Mouse (Mus musculus) neural tube, embryonic 10.5 days (tissue): ENCODE results near the gene Phyh.
"Not testable (repeated sequence)": the region's sequence is repeated elsewhere in the genome, so short reads cannot be mapped to it uniquely, and the experiment has no call there.

ENCODE experiments used
- DNase-seq: peaks from one replicate; pipeline ENCODE4 v3.0.0-alpha.2; 2017; ENCODE audit warnings: low spot score; ENCODE audit errors: extremely low spot score

Gene Phyh

DNA sequence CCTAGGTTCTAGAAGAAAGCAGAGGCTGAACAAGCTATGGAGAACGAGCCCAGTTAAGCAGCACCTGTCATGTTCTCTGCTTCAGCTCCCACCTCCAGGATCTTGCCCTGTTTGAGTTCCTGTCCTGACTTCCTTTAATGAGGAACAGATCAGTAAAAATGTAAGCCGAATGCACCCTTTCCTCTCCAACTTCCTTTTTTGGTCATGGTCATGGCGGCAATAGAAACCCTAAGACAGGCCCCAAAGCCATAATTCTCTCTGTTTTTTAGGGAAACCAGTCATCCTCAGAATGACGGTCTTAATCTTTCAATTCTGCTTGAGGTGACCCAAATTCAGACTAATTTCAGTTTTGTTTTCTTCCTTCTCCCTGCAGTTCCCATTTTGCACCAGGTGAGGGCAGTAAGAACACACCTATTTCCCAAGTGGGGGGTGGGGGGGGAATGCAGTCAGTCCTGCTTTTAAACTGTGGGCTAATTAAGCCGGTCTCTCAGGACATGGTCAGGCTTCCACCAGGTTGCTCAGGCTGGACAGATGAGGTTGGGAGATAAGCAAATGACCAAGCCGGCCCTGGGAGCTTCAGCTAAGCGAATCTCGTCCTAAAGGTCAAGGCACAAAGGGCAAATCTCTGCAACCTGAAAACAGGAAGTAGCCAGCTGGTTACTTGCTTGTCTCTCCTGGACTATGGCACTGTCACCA is 1.3 kb upstream of the Phyh start:
- DNase-seq: peak; percentile 67

DNA sequence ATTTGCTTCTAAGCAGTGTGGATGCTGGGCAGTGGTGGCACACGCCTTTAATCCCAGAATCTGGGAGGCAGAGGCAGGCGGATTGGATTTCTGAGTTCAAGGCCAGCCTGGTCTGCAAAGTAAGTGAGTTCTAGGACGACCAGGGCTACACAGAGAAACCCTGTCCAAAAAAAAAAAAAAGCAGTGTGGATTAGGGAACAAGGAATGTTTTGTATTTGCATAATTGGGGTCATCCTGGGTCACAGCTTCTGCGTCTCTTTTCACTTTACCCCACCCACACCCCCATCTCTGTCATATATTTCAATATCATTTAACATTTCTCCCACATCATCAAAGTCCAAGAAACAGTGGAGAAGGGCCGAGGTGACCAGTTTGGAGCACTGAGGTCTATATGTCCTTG is 2.2 kb downstream of the Phyh start:
- DNase-seq: no peak

DNA sequence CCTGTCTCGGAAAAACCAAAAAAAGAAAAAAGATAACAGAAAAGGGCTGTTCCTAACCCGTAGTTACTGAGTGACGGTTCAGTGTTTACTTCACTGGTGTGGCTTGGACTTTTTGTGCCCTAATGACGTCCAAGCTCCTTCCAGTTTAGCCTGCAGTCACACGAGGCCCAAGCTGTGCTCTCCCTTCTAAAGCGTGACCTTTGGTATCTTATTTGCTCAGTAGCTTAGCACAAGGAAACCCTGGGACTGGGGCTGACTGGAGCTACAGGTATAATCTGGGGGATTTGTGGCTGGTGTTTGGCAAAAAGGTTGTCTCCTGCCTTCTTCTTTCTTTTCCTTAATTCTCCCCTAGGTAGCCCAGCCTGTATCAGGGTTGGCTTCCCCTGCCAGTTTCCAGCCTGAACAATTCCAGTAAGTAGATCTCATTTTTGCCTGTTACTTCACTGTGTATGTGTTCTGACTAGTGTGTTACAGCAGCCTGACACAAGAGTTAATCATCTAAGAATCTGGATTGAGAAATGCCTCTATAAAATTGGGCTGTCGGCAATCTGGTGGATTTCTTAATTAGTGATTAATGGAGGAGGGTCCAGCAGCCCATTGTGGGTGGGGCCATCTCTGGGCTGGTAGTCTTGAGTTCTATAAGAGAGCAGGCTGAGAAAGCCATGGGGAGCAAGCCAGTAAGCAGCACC is 3.8 kb downstream of the Phyh start:
- DNase-seq: no peak

DNA sequence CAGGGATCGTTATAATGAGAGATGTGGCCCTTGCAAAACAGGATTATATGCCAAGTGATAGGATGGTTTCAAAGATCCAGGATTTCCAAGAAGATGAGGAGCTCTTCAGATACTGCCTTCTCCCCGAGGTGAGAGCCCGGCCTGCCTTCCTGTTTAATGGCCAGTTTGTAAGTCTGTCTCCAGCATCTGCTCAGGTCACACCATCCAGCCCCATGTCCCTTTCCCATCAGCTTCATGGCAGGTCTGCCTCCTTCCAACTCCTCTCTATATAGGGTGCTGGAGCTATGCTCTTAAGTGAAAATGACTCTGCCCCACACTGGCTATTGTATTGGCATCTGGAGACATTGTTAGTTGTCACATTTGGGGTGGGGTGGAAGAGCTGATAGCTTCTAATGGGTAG is 8.6 kb downstream of the Phyh start:
- DNase-seq: no peak

DNA sequence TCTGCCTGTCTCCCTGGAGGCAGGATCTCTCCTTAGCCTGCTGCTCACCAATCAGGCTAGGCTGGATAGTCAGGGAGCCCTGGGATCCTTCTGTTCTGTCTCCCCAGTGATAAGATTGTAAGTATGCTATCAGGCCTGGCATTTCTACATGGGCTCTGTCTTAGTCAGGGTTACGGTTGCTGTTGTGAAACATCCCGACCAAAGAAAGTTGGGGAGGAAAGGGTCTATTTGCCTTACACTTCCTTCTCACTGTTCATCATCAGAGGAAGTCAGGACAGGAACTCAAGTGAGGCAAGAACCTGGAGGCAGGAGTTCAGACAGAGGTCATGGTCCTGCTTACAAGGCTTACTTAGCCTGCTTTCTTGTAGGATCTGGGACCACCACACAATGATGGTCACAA is 10.4 kb downstream of the Phyh start:
- no peak for DNase-seq

DNA sequence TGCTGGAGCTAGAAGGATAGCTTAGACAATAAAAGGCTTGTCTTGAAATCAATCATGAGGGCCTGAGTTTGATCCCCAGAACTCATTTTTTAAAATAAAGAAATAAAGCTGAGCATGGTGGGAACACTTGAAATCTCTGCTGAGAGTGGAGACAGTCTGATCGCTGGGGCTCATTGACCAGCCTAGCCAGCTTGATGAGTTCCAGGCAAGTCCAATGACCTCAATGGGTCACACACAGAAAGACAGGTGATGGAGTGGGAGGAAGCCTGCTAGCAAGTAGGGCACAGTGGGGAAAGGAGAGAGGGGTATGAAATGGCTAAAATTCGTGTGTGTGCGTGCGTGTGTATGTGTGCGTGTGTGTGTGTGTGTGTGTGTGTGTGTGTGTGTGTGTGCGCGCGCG is 15.7 kb downstream of the Phyh start:
- no peak for DNase-seq

DNA sequence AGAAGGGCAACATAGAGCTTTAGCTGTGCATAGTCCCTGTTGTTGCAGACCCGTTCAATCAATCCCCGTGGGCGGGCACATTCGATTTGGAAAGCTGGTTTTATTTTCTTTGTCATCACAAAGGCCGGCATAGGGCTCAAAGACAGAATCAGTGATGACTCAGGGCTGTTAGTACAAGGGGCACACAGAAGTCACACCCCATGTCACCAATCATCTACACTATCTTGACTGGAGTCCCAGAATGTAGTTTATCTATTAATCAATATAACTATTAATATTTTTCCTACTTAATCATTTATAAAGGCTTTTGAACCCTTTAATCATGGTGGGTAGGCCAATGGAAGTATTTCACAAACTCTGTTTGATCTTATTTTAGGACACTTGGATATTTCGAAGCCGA is 19.1 kb downstream of the Phyh start:
- no peak for DNase-seq

DNA sequence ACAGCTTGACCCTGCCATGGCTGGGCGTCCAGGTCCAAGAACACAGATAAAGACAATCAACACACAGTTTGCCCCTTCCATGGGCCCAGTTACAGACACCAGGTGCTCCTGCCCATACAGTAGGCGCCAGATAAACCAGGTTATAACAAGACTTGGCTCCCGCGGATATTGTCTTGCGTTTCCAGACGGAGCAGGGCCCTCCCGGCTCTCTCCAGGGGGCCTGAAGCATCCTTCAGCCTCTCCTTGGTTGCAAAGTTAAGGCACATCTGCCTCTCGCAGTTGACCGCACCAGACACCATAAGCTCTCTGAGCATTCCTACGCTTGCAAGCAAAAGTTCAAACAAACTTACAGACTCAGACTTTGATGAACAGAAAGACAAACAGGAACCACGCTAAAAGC is 22.0 kb downstream of the Phyh start:
- DNase-seq: no peak

DNA sequence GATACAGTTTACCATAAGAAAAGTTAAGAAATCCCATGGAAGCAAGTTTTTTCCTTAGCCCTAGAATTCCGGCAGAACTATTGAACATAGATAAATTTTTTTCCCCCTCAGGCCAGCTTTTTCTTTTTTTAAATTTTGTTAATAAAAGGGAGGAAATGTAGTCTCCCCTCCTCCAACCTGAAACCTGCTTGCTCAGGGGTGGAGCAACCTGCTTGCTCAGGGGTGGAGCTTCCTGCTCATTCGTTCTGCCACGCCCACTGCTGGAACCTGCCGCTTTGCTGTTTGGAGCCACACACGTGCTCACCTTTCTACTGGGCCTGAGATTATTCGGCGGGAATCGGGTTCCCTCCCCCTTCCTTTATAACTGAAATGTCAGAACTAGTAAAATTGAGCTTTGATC is 30.9 kb downstream of the Phyh start:
- DNase-seq: not testable (repeated sequence)

DNA sequence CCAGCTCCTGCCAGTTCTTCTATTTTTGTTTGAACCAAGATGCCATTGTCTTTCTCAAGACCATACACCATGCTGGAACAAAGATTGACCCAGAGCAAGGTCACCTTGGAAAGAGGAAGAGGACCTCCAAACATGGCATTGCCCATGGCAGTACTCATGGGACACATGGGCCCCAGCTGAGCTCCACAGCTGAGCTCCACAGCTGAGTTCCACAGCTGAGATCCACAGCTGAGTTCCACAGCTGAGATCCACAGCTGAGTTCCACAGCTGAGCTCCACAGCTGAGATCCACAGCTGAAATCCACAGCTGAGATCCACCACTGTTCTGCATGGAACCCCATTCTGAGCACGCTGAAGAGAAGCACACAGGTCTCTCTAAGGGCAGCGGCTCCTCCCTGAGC is 32.2 kb downstream of the Phyh start:
- no peak for DNase-seq

DNA sequence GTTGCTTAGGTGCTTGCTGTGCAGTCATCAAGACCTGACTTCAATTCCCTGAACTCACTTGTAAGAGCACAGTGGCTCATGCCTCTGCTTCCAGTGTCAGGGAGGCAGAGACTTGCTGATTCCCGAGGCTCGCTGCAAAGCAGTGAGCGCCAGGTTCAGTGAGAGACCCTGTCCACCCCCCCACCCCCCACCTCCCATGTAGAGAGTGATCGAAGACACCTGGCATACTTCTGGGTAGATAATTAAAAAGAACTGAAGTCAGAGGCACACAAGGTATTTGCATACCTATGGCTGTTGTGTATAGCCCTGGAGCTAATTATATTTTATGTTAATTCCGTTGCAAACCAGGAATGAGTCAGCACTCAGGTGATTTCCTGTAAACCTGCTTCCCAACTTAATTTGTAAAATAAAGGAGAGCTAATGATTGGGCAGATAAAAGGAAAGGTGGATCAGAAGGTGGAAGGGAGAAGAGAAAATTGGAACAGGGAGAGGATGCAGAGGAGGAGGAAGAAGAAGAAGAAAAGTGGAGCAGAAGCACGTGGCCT is 35.5 kb downstream of the Phyh start:
- DNase-seq: no peak

DNA sequence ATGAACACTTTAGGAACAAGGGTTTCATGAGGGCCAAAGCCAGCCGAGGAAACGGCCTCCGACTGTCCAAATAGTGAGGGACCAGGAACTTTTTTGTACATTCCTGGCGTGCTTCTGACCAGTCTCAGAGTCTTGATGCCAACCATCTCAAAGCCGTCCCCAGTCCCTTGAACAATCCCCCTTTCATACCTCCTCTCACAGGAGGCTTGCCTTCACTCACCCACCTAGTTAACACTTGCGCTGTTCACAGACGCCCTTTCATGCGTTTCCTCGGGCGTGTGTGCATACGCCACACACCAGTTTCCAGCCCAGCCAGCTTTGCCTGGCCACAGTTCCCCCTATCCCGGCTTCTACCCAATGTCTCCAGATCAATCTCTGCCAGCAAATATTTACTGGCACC is 39.2 kb downstream of the Phyh start:
- no peak for DNase-seq

DNA sequence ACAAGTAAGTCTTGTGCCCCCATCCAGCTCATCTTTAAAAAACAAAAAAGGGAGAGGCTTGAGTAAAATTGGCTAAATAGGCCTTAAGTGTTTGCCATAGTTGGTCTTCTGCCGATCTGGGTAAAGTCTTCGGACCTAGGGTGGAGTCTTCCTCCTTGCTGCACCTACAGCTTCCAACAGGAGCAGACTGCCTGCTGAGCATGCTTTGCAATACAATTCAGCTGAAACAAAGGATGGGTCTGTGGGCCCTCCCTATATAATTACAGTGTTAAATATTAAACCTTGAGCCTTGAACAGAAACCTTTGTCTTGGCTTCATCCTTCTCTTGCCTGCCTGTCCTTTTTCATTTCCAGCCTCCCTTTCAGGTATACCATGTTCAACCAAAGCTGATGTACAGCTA is 49.0 kb downstream of the Phyh start:
- no peak for DNase-seq

DNA sequence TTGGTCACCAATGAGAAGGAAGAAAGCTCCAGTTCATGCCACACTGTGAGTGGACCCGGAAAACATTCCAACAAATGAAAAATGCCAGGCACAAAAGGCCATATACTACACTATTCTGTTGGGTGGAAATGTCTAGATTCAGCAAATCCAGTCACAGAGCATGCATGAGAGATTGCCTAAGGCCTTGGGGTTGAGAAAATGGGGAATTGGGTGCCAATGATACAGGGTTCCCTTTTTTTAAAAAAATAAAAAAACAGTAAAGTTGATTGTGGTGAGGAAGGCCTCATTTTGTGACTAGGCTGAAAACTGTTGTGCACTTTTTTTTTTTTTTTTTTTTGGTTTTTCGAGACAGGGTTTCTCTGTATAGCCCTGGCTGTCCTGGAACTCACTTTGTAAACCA is 50.3 kb downstream of the Phyh start:
- no peak for DNase-seq

DNA sequence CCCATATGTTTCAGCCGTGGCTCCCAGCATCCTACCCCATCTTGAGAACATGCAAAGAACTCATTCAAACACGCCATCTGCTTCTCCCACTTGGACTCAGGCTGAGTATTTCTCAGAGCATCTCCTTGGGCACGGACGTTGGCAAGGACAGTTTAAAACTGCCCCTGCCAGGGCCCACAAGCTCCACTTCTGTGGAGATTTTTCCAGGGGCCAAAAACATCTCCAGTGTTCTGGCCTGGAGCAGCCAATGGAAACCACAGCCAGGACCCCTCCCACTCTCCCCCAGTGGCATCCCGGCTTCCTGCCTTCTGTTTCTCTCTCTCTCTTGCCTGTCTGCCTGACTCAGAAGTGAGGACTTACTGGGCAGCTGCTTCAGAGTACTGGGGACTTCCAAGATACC is 57.0 kb downstream of the Phyh start, which contains the start of gene Ucma:
TSS of gene Ucma (plus strand) at position 316 of the 400 bp plus-strand sequence.
- DNase-seq: no peak

DNA sequence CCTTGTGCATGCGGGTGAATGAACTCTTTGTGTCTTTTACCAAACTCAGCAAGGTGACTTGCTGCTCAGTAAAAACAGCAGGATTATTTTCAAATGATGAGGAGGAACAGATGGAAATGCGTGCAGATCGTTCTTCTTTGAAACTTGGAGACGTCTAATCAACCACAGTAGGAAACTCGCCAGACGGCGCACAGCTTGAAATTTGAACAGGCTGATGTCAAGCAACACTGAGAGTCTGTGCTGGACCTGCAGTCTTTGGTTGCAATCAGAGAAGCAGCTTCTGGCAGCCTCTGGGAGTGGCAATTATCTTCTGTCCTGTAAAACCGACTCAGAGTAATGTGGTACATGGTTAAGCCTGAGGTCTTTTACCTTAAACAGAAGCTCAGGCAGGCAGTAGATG is 59.3 kb downstream of the Phyh start:
- DNase-seq: no peak

DNA sequence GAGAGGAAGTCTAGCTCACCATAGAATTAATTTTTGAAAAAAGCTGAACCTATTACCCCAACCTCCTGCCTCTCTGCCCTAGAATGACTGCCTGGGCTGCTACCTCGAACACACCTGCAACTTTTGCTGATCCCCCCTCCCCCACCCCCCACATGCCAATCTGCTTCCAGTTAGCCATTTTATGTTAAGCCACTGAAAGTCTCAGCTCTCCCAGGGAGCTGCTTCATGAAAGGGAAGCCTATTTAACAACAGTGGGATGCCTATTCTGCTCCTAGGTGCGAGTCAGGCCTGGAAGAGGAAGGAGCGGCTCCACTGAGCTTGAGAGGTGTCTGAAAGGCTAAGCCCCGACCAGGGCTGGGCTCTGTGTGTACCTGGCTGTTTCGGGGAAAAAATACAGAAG is 65.2 kb downstream of the Phyh start:
- DNase-seq: no peak

DNA sequence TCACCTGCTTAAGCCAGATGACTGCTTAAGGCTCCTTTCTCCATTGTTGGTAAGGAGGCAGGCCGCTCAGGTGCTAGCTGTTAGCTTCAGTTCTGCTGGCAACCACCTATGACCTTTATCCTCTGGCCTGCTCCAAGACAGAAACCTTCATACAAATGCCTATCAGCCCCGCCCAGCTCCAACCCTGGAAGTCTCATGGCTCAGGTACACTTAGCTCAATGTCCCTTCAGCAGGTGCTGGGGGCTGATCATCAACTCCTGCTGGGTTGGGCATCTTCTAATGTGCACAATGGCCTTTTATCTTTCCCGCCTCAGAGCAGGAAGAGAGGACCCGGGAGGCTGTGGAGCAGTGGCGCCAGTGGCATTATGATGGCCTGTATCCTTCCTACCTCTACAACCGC is 66.2 kb downstream of the Phyh start:
- DNase-seq: no peak

DNA sequence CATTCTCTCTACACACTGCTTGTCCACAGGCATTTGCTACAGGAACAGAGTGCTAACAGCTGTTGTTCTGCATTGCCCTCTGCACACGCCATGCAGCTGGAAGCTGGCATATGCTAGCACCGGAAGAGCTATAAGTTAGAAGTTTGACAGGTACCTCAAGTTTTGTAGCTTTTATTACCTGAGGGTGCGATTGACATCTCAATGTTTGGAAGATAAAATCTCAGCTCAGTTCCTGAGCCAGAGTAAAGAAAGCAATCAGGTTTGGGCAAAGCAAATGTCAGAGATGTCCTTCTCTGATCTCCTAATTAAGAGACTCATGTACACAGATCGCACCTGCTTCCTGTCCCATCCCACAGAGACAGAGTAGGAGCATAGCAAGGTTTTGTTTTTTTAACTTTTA is 68.0 kb downstream of the Phyh start:
- DNase-seq: no peak

DNA sequence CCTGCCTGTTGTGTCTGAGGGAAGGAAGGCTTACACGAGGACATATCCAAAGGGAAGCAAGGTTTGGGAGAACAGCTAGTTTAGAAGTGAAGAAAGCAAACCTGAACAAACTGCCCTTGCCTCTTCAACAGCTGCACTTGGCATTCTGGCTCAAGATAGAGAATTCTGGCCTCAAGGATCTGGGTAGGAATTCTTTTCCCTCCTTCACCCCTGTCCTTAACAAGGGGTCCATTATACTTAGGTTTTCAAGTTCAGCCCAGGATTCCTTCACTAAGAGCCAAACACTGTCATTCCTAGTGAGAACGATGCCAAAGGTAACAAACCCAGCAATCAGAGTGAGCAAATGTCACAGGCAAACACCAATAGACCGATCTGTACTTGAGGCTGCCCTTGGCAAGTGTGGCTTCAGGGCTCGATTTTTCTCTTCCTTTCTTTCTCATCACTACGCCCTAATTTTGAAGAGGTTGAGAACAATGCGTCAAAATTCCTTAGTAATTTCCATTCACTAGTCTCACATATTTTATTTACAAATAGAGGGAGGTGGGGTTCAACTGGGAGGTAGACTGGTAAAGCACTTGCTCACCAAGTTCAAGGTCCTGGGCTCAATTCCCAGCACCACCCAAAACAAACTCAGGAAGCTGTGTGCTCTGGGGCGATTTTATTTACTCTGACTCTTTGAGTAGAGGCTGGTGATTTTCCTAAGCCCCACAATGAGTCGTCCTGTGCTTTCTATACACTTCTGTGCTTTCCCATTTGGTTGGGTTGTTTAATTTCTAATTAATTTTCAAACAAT is 68.8 kb downstream of the Phyh start:
- no peak for DNase-seq
